Mouse (Mus musculus): ENCODE data around the gene Plac8.
A peak's percentile ranks its signal among the peaks of the same experiment; 100 is the strongest.

- TF ChIP-seq POLR2A (IDR thresholded peaks at IDR 0.05; ENCODE audit: insufficient read depth, low read depth, low read length) (peak; percentile 57; the same call in 1 of the 2 replicates), CTCF (IDR thresholded peaks at IDR 0.05; ENCODE audit: insufficient read depth, low read depth, low read length) (no peak)
Measured at GRCm38 (mm10) chr5:100518049-100519026, 53.7 kb downstream of the Plac8 start, which contains the start of gene Cops4.
